18 mouse cellular contexts compared by ENCODE assay signal in the genomic region with DNA sequence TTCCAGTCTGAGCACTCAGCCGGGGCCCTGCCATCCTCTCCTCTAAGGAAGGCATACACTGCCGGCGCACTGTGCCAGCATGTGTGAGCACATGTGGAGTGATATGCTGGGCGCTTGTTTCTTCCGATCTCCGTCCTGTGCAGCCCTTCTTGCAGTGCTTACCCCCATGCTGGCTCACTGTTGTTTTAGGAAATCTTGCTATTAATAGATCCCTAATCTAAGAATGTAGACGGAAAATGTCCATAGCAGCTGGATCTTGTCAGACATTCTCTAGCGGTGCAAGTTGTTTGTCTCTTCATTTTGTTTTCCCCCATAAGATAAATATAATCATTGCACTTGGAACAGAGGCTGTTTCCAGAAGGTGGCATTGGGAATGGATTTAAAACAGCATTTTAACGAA.
DNase-seq lines count a peak whose midpoint lies in the region; ATAC-seq and TF ChIP-seq lines count a peak whose summit lies in the region.
"Had no signal": no experiment of that assay in that cellular context is flagged by ENCODE, and none has a peak within 500 bp of the region (broad histone marks: within the 10 kb centered on the region; RNA-seq: fewer than 3 reads in every experiment).

No protein-coding gene starts in this region.

- peaks cover 5% of the 10 kb centered on the region for H3K9me3 ChIP-seq in kidney, embryonic 15.5 days (replicated peaks)
- no peaks in the 10 kb centered on the region for H3K9me3 ChIP-seq in heart, embryonic 13.5 days
- H3K9me3 ChIP-seq in intestine, embryonic 15.5 days = no peaks in the 10 kb centered on the region
- H3K9me3 ChIP-seq in forebrain, embryonic 13.5 days (replicated peaks) = 0 out of 2 replicates have a peak, but pooled peaks cover 5% of the 10 kb centered on the region
- H3K9me3 ChIP-seq: forebrain, embryonic 15.5 days had no signal

- no peaks in the 10 kb centered on the region for H3K27me3 ChIP-seq in kidney, embryonic 15.5 days
- no peaks in the 10 kb centered on the region for H3K27me3 ChIP-seq in heart, embryonic 13.5 days (replicated peaks)
- no peaks in the 10 kb centered on the region for H3K27me3 ChIP-seq in intestine, embryonic 15.5 days (replicated peaks)
- H3K27me3 ChIP-seq in forebrain, embryonic 13.5 days = peaks cover 4% of the 10 kb centered on the region; the same call in 1 of the 2 replicates
- H3K27me3 ChIP-seq: forebrain, embryonic 15.5 days had no signal

- 62% methylated on average over 9 of the region's 9 CpGs for WGBS in kidney, embryonic 15.5 days
- WGBS in heart, embryonic 13.5 days = 19% methylated on average over 9 of the region's 9 CpGs
- 40% methylated on average over 9 of the region's 9 CpGs for WGBS in intestine, embryonic 15.5 days
- WGBS in forebrain, embryonic 13.5 days = 80% methylated on average over 9 of the region's 9 CpGs

- no peak for TF ChIP-seq CTCF in gastrocnemius, adult 2 months (IDR thresholded peaks at IDR 0.05)

- no peak overlapping the region for H3K9ac ChIP-seq in kidney, embryonic 15.5 days
- H3K9ac ChIP-seq in heart, embryonic 13.5 days = peak overlapping the region; percentile 60
- H3K9ac ChIP-seq in intestine, embryonic 15.5 days = no peak overlapping the region
- no peak overlapping the region for H3K9ac ChIP-seq in forebrain, embryonic 13.5 days
- H3K9ac ChIP-seq: forebrain, embryonic 15.5 days had no signal

- ATAC-seq in kidney, embryonic 15.5 days (replicated peaks; ENCODE audit: low FRiP score) = no peak
- no peak for ATAC-seq in heart, embryonic 13.5 days (ENCODE audit: extremely low read depth, insufficient number of reproducible peaks, low FRiP score, low TSS enrichment)
- ATAC-seq in intestine, embryonic 15.5 days = no peak
- no peak for ATAC-seq in forebrain, embryonic 13.5 days
- ATAC-seq: activated CD4-positive, CD25-positive, alpha-beta regulatory T cell, adult 4 months; forebrain, embryonic 15.5 days; inflammation-experienced regulatory T-cells, adult 6 months had no signal

- H3K4me1 ChIP-seq in kidney, embryonic 15.5 days = peaks cover 42% of the 10 kb centered on the region
- H3K4me1 ChIP-seq in heart, embryonic 13.5 days = peaks cover 60% of the 10 kb centered on the region
- peaks cover 33% of the 10 kb centered on the region for H3K4me1 ChIP-seq in intestine, embryonic 15.5 days (replicated peaks)
- peaks cover 18% of the 10 kb centered on the region; the same call in 1 of the 2 replicates for H3K4me1 ChIP-seq in forebrain, embryonic 13.5 days
- H3K4me1 ChIP-seq: forebrain, embryonic 15.5 days had no signal

- no peaks in the 10 kb centered on the region for H3K36me3 ChIP-seq in kidney, embryonic 15.5 days
- no peaks in the 10 kb centered on the region for H3K36me3 ChIP-seq in heart, embryonic 13.5 days
- no peaks in the 10 kb centered on the region for H3K36me3 ChIP-seq in intestine, embryonic 15.5 days
- H3K36me3 ChIP-seq in forebrain, embryonic 13.5 days (ENCODE audit: poor library complexity, severe bottlenecking) = no peaks in the 10 kb centered on the region
- H3K36me3 ChIP-seq: forebrain, embryonic 15.5 days had no signal

- peak overlapping the region; percentile 12; the same call in 1 of the 2 replicates for H3K27ac ChIP-seq in gastrocnemius, adult 2 months
- peak overlapping the region; percentile 72; the same call in 1 of the 2 replicates for H3K27ac ChIP-seq in kidney, embryonic 15.5 days
- H3K27ac ChIP-seq in heart, embryonic 13.5 days (replicated peaks) = peak overlapping the region; percentile 60
- H3K27ac ChIP-seq in intestine, embryonic 15.5 days = peak overlapping the region; percentile 34; the same call in 1 of the 2 replicates
- no peak overlapping the region for H3K27ac ChIP-seq in forebrain, embryonic 13.5 days
- H3K27ac ChIP-seq: forebrain, embryonic 15.5 days had no signal

- intact Hi-C loops in gastrocnemius, adult 2 months (cut with DNase I) = no loop called here

- peak overlapping the region; percentile 33; the same call in 1 of the 2 replicates for H3K4me2 ChIP-seq in kidney, embryonic 15.5 days
- H3K4me2 ChIP-seq in heart, embryonic 13.5 days = peak overlapping the region; percentile 58
- H3K4me2 ChIP-seq in intestine, embryonic 15.5 days (replicated peaks) = 0 out of 2 replicates have a peak overlapping the region, but pooled peaks have one; percentile 12
- no peak overlapping the region for H3K4me2 ChIP-seq in forebrain, embryonic 13.5 days
- H3K4me2 ChIP-seq: forebrain, embryonic 15.5 days; liver, embryonic 11.5 days; midbrain, embryonic 11.5 days had no signal

- DNase-seq in gastrocnemius, adult 2 months = no peak
- no peak for DNase-seq in gastrocnemius, postnatal 4 days (ENCODE audit: low spot score in 2 of 2)
- DNase-seq in kidney, adult 11 months = no peak
- DNase-seq in Muller cell, postnatal 12 days (ENCODE audit: inconsistent ontology term) = no peak
- DNase-seq: adrenal gland, postnatal 36 days; cerebellum, adult 9-10 months; left cerebral cortex, postnatal 4 days; right cerebral cortex, adult 18-20 months; spleen, adult 18-20 months had no signal

- no peak overlapping the region for H3K4me3 ChIP-seq in gastrocnemius, adult 2 months
- H3K4me3 ChIP-seq in kidney, embryonic 15.5 days (replicated peaks) = no peak overlapping the region
- H3K4me3 ChIP-seq in heart, embryonic 13.5 days = no peak overlapping the region
- H3K4me3 ChIP-seq in intestine, embryonic 15.5 days (replicated peaks) = no peak overlapping the region
- no peak overlapping the region for H3K4me3 ChIP-seq in forebrain, embryonic 13.5 days
- H3K4me3 ChIP-seq: forebrain, embryonic 15.5 days had no signal
